Mouse (Mus musculus): ENCODE measurements around the gene Btbd8. TPM values are rescaled to one million over a fixed set of nuclear protein-coding genes. Genes with fewer than 3 reads are reported as not detected.

Gene Btbd8
- total RNA-seq, 1 experiment from 2014 or later, result 4.3 TPM

Other genes with a start within 250 kb of the Btbd8 start
- gene Tgfbr3, start 148.4 kb upstream of the Btbd8 start, total RNA-seq (2017), result 24.6 to 31.2 TPM (median 27.4 TPM) in 3 replicates
- 0.29 to 1.1 TPM (median 0.32 TPM) in 3 replicates for gene Brdt, start 106.8 kb upstream of the Btbd8 start, total RNA-seq (2017)
- not detected in 3 replicates for gene Ephx4, start 35.3 kb upstream of the Btbd8 start, total RNA-seq (2017)
- gene Lpcat2b, start 6.4 kb upstream of the Btbd8 start, total RNA-seq (2017), result not detected in 3 replicates
- gene Gm42669, start 69.6 kb downstream of the Btbd8 start, total RNA-seq (2017), result 0.58 to 1.3 TPM (median 0.76 TPM) in 3 replicates
- gene 1700028K03Rik, start 96.7 kb downstream of the Btbd8 start, total RNA-seq (2017), result 0.10 TPM in 1 of 3 replicates, not detected in the others
- 13.2 to 30.6 TPM (median 14.8 TPM) in 3 replicates for gene Rpap2, start 159.4 kb downstream of the Btbd8 start, total RNA-seq (2017)
- gene Glmn, start 159.9 kb downstream of the Btbd8 start, total RNA-seq (2017), result 1.2 to 11.4 TPM (median 10.2 TPM) in 3 replicates

All from monocyte, adult 5-6 weeks (primary cell).